In the genomic region with DNA sequence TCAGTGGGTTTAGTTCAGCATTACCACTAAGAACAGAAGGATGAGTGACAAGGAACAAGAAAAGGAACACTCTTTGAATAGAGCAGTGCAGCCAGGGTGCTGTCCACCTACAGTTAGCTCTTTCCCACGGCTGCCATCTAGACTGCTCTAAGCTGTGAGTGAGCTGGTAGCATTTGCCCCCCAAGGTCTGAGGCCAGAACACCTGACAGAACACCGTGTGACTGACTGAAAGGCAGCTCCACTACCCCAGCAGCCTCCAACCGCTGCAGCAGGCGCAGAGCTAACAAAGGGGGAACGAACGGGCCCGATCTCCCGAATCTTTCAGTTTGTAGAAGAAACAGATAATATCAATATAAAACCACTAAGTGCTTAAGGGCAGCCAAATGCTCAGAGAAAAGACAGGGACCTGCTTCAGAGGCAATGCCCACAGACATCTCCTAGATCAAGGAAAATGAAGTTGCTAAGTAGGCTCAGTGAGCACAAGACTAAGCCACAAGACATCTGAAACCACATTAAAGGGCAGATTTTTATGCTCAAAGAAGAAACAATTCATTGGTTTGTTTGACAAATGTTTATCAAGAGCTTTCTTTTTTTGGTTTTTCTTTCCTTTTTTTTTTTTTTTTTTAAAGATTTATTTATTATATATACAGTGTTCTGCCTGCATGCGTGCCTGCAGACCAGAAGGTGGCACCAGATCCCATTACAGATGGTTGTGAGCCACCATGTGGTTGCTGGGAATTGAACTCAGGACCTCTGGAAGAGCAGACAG, we compare ENCODE assay signal across 9 mouse cellular contexts. TPM values are rescaled to one million over a fixed set of nuclear protein-coding genes. Genes with fewer than 3 reads are reported as not detected.
DNase-seq lines count a peak whose midpoint lies in the region; ATAC-seq and TF ChIP-seq lines count a peak whose summit lies in the region.
"Had no signal": no experiment of that assay in that cellular context is flagged by ENCODE, and none has a peak within 500 bp of the region (broad histone marks: within the 10 kb centered on the region; RNA-seq: fewer than 3 reads in every experiment).

No protein-coding gene starts in this region.

- no peaks in the 10 kb centered on the region for H3K27me3 ChIP-seq in hindbrain, postnatal 0 days (ENCODE audit: insufficient read depth, low read length)
- H3K27me3 ChIP-seq in hindbrain, embryonic 10.5 days (ENCODE audit: insufficient read depth, poor library complexity, severe bottlenecking): no peaks in the 10 kb centered on the region
- no peaks in the 10 kb centered on the region for H3K27me3 ChIP-seq in liver, embryonic 15.5 days

- ATAC-seq in hindbrain, postnatal 0 days: no peak
- ATAC-seq in liver, embryonic 15.5 days (ENCODE audit: insufficient read depth): no peak
- no peak for ATAC-seq in erythroblast, adult 5-6 weeks (replicated peaks; ENCODE audit: low FRiP score, poor library complexity, severe bottlenecking)
- ATAC-seq: hindbrain, embryonic 16.5 days had no signal

- H3K9me3 ChIP-seq in hindbrain, postnatal 0 days (ENCODE audit: low read length): no peaks in the 10 kb centered on the region
- H3K9me3 ChIP-seq in hindbrain, embryonic 10.5 days: peaks cover 3% of the 10 kb centered on the region; the same call in 1 of the 2 replicates
- no peaks in the 10 kb centered on the region for H3K9me3 ChIP-seq in ES-E14 (ENCODE audit: control insufficient read depth, insufficient read depth, low read depth, low read length)
- 0 out of 2 replicates have a peak, but pooled peaks cover 6% of the 10 kb centered on the region for H3K9me3 ChIP-seq in liver, embryonic 15.5 days (replicated peaks)
- H3K9me3 ChIP-seq: midbrain, embryonic 10.5 days had no signal

- peak; percentile 9; the same call in 1 of the 2 replicates for TF ChIP-seq CTCF in hindbrain, postnatal 0 days (IDR thresholded peaks at IDR 0.05; ENCODE audit: low read depth)

- H3K9ac ChIP-seq in hindbrain, postnatal 0 days (replicated peaks; ENCODE audit: low read length): no peak overlapping the region
- no peak overlapping the region for H3K9ac ChIP-seq in ES-E14 (ENCODE audit: insufficient read depth, low read depth, low read length, poor library complexity, severe bottlenecking)
- no peak overlapping the region for H3K9ac ChIP-seq in liver, embryonic 15.5 days

- no peak overlapping the region for H3K4me3 ChIP-seq in hindbrain, postnatal 0 days (ENCODE audit: low read length)
- no peak overlapping the region for H3K4me3 ChIP-seq in hindbrain, embryonic 10.5 days
- H3K4me3 ChIP-seq in ES-E14 (ENCODE audit: insufficient read depth in 1 of 2, low read depth in 1 of 2, low read length in 2 of 2, poor library complexity in 1 of 2, severe bottlenecking in 1 of 2): no peak overlapping the region
- no peak overlapping the region for H3K4me3 ChIP-seq in liver, embryonic 15.5 days (replicated peaks)
- H3K4me3 ChIP-seq: midbrain, embryonic 10.5 days had no signal

- no peaks in the 10 kb centered on the region for H3K36me3 ChIP-seq in hindbrain, postnatal 0 days (ENCODE audit: insufficient read depth, low read length)
- H3K36me3 ChIP-seq in hindbrain, embryonic 10.5 days: peaks cover 38% of the 10 kb centered on the region
- no peaks in the 10 kb centered on the region for H3K36me3 ChIP-seq in ES-E14 (ENCODE audit: control insufficient read depth, insufficient read depth, low read length, poor library complexity, severe bottlenecking)
- H3K36me3 ChIP-seq in liver, embryonic 15.5 days (replicated peaks): peaks cover 21% of the 10 kb centered on the region

- no peak for DNase-seq in hindbrain, postnatal 0 days (ENCODE audit: low spot score)
- no peak for DNase-seq in hindbrain, embryonic 10.5 days (ENCODE audit: low spot score)
- DNase-seq in 416B (ENCODE audit: low read depth): peak; percentile 69
- no peak for DNase-seq in ES-E14 (ENCODE audit: low read depth, low spot score)
- DNase-seq in gastrocnemius, postnatal 25 days: no peak

- no peaks in the 10 kb centered on the region for H3K4me1 ChIP-seq in hindbrain, postnatal 0 days (ENCODE audit: insufficient read depth, low read length)
- H3K4me1 ChIP-seq in hindbrain, embryonic 10.5 days (replicated peaks): peaks cover 45% of the 10 kb centered on the region
- H3K4me1 ChIP-seq in ES-E14 (ENCODE audit: control insufficient read depth in 2 of 2, insufficient read depth in 2 of 2, low read length in 2 of 2, poor library complexity in 1 of 2): peaks cover 24 to 26% of the 10 kb centered on the region in 2 experiments
- H3K4me1 ChIP-seq in liver, embryonic 15.5 days (replicated peaks): peaks cover 47% of the 10 kb centered on the region

- no peak overlapping the region for H3K4me2 ChIP-seq in hindbrain, postnatal 0 days (ENCODE audit: low read depth, low read length)
- H3K4me2 ChIP-seq in liver, embryonic 15.5 days: no peak overlapping the region

- 72% methylated on average over 9 of the region's 9 CpGs for WGBS in hindbrain, postnatal 0 days
- WGBS in hindbrain, embryonic 10.5 days: 69% methylated on average over 9 of the region's 9 CpGs
- WGBS in liver, embryonic 15.5 days (ENCODE audit: insufficient replicate concordance): 42% methylated on average over 9 of the region's 9 CpGs

- H3K27ac ChIP-seq in hindbrain, postnatal 0 days: no peak overlapping the region
- H3K27ac ChIP-seq in hindbrain, embryonic 10.5 days: no peak overlapping the region
- no peak overlapping the region for H3K27ac ChIP-seq in ES-E14 (ENCODE audit: insufficient read depth, low read depth, low read length, poor library complexity, severe bottlenecking)
- H3K27ac ChIP-seq in liver, embryonic 15.5 days (replicated peaks): 0 out of 2 replicates have a peak overlapping the region, but pooled peaks have one; percentile 30
- H3K27ac ChIP-seq: midbrain, embryonic 10.5 days had no signal

- in situ Hi-C loops in ES-E14 (cut with MboI; ENCODE audit: low sequenced_read_pairs in 2 of 2, unreplicated experiment in 2 of 2): no loop called here

TF ChIP-seq in ES-E14, 5 proteins besides CTCF, POLR2A, EP300 and RAD21:
- TF ChIP-seq ZNF384 (IDR thresholded peaks at IDR 0.05; ENCODE audit: low read depth, low read length) (peak; percentile 57; the same call in 1 of the 2 replicates), HCFC1 (IDR thresholded peaks at IDR 0.05; ENCODE audit: borderline replicate concordance, insufficient read depth, low read length) (no peak)

RNA-seq across cellular contexts. Expression of gene Clic4, which starts 24.2 kb away (rescaled TPM):
- 64.7 and 70.1 TPM in 2 replicates for total RNA-seq in hindbrain, postnatal 0 days (2014; rRNA removed)
- 57.1 and 59.7 TPM in 2 replicates for polyA plus RNA-seq in hindbrain, postnatal 0 days (2015; fragmentation: Nextera tagmentation; extraction: Ambion mirVana)
- polyA plus RNA-seq in hindbrain, embryonic 10.5 days (2016; fragmentation: Nextera tagmentation; extraction: Ambion mirVana): 184 and 220 TPM in 2 replicates
- 62.4 and 69.3 TPM in 2 replicates for total RNA-seq in ES-E14 (2012; rRNA removed)
- polyA plus RNA-seq in liver, embryonic 15.5 days (2015; fragmentation: Nextera tagmentation; extraction: Ambion mirVana): 110 and 120 TPM in 2 replicates
- total RNA-seq in erythroblast, adult 5-6 weeks (2015; ENCODE audit: low replicate concordance): 24.6 and 29.9 TPM in 2 replicates
- 35.4 and 44.6 TPM in 2 replicates for total RNA-seq in erythroblast, adult 5-6 weeks (2017; ENCODE audit: low replicate concordance)
- total RNA-seq in gastrocnemius, postnatal 25 days (2021): 10 to 100 TPM; 28.6 to 38.0 TPM
